Mouse (Mus musculus) testis, adult 2 months (tissue): ENCODE measurements around the gene Nacc1. TPM values are rescaled to one million over a fixed set of nuclear protein-coding genes. Genes with fewer than 3 reads are reported as not detected.

Experiments
- H3K27ac ChIP-seq: fragments of 200-500 bp; 2 replicates; pipeline ENCODE4 v1.5.1; 2012; ENCODE audit warnings: low read depth, low read length; ENCODE audit not compliant: control insufficient read depth, insufficient read depth
- H3K27me3 ChIP-seq: fragments of 200-500 bp; 2 replicates; pipeline ENCODE4 v1.6.1; 2012; ENCODE audit warnings: mild to moderate bottlenecking, low read length, moderate library complexity; ENCODE audit not compliant: control insufficient read depth, insufficient read depth
- H3K36me3 ChIP-seq: fragments of 200-500 bp; 2 replicates; pipeline ENCODE4 v1.6.1; 2012; ENCODE audit warnings: mild to moderate bottlenecking, low read length; ENCODE audit not compliant: control insufficient read depth, insufficient read depth
- H3K4me1 ChIP-seq: fragments of 200-500 bp; 2 replicates; pipeline ENCODE4 v1.6.1; 2012; ENCODE audit warnings: low read length; ENCODE audit not compliant: control insufficient read depth, insufficient read depth
- H3K4me3 ChIP-seq: fragments of 200-500 bp; 2 replicates; pipeline ENCODE4 v1.5.1; 2012; ENCODE audit warnings: low read depth, mild to moderate bottlenecking, low read length, moderate library complexity, mixed read lengths; ENCODE audit not compliant: control insufficient read depth
- CTCF ChIP-seq: fragments of 200-500 bp; IDR thresholded peaks from 2 replicates; pipeline ENCODE4 v1.5.1; 2012; ENCODE audit warnings: low read depth, mild to moderate bottlenecking, inconsistent platforms, low read length, moderate library complexity; ENCODE audit not compliant: control insufficient read depth, insufficient read depth, insufficient replicate concordance
- POLR2A ChIP-seq: fragments of 200-500 bp; IDR thresholded peaks from 2 replicates; pipeline ENCODE4 v1.6.1; 2012; ENCODE audit warnings: low read depth, mild to moderate bottlenecking, inconsistent platforms, low read length, moderate library complexity; ENCODE audit not compliant: control insufficient read depth
- polyA plus RNA-seq: library from polyadenylated mRNA; depleted of rRNA; stranded (reverse); fragments of >200 nt; gene quantifications from 2 replicates; pipeline ENCODE4 v1.2.3, GENCODE M21; 2012

Gene Nacc1
- polyA plus RNA-seq, 1 experiment, result 27.5 TPM

- no peaks in the 10 kb centered on the region for H3K27me3 ChIP-seq
- TF ChIP-seq CTCF, result no peak
- TF ChIP-seq POLR2A, result no peak
- H3K27ac ChIP-seq, result no peak overlapping the region
- no peak overlapping the region for H3K4me3 ChIP-seq
- peaks cover 2% of the 10 kb centered on the region for H3K4me1 ChIP-seq
- H3K36me3 ChIP-seq, result peaks cover 6% of the 10 kb centered on the region; the same call in 1 of the 2 replicates
Observed at GRCm38 (mm10) chr8:84693332-84693731, 5.7 kb upstream of the Nacc1 start.

GRCm38 (mm10) chr8:84689091-84689915, 1.6 kb upstream of the Nacc1 start:
- Histone ChIP-seq H3K36me3 (0 out of 2 replicates have a peak, but pooled peaks cover 4% of the 10 kb centered on the region), H3K4me3 (peak overlapping the region; percentile 97), H3K27me3 (no peaks in the 10 kb centered on the region), H3K27ac (peak overlapping the region; percentile 84), H3K4me1 (peaks cover 21% of the 10 kb centered on the region)
- TF ChIP-seq CTCF, result no peak
- TF ChIP-seq POLR2A, result peak; percentile 63; the same call in 1 of the 2 replicates

- TF ChIP-seq CTCF (no peak), POLR2A (no peak)
- no peaks in the 10 kb centered on the region for H3K36me3 ChIP-seq
- peak overlapping the region; percentile 98 for H3K4me3 ChIP-seq
- peak overlapping the region; percentile 98 for H3K27ac ChIP-seq
- no peaks in the 10 kb centered on the region for H3K27me3 ChIP-seq
- H3K4me1 ChIP-seq, result peaks cover 21% of the 10 kb centered on the region
Observed at GRCm38 (mm10) chr8:84687003-84687704, 508 bp downstream of the Nacc1 start.

- H3K27me3 ChIP-seq, result no peaks in the 10 kb centered on the region
- H3K27ac ChIP-seq, result peak within 1 kb of the TSS; percentile 32
- H3K4me3 ChIP-seq, result peak within 1 kb of the TSS; percentile 76
- no peaks in the 10 kb centered on the region for H3K36me3 ChIP-seq
- TF ChIP-seq CTCF (no peak), POLR2A (no peak)
- H3K4me1 ChIP-seq, result peaks cover 21% of the 10 kb centered on the region
Observed at GRCm38 (mm10) chr8:84686191-84687002, 1.3 kb downstream of the Nacc1 start, which contains the start of gene Trmt1. TSS of gene Trmt1 (plus strand) at chr8:84686307.

- TF ChIP-seq POLR2A, result no peak
- no peak for TF ChIP-seq CTCF
- Histone ChIP-seq H3K27me3 (no peaks in the 10 kb centered on the region), H3K4me1 (peaks cover 19% of the 10 kb centered on the region), H3K27ac (no peak overlapping the region), H3K36me3 (no peaks in the 10 kb centered on the region), H3K4me3 (no peak overlapping the region)
Observed at GRCm38 (mm10) chr8:84684537-84684936, 3.1 kb downstream of the Nacc1 start.

- Histone ChIP-seq H3K4me1 (peaks cover 15% of the 10 kb centered on the region), H3K36me3 (no peaks in the 10 kb centered on the region), H3K27ac (no peak overlapping the region), H3K27me3 (no peaks in the 10 kb centered on the region), H3K4me3 (no peak overlapping the region)
- TF ChIP-seq CTCF (no peak), POLR2A (no peak)
Observed at GRCm38 (mm10) chr8:84682257-84682656, 5.4 kb downstream of the Nacc1 start.
